Mouse (Mus musculus) brain, embryonic 14.5 days (tissue): ENCODE measurements around the gene Flot1.
"Not testable (repeated sequence)": the region's sequence is repeated elsewhere in the genome, so short reads cannot be mapped to it uniquely, and the experiment has no call there.

ENCODE experiments used
- CTCF ChIP-seq: fragments of 200-500 bp; IDR thresholded peaks from 2 replicates; pipeline ENCODE4 v1.5.1; 2012; ENCODE audit warnings: inconsistent platforms, mild to moderate bottlenecking, moderate library complexity, borderline replicate concordance; ENCODE audit not compliant: insufficient read depth, insufficient read length; ENCODE audit errors: extremely low read depth
- POLR2A ChIP-seq: fragments of 200-500 bp; IDR thresholded peaks from 2 replicates; pipeline ENCODE4 v1.6.1; 2012; ENCODE audit warnings: mild to moderate bottlenecking, inconsistent platforms, borderline replicate concordance; ENCODE audit not compliant: poor library complexity, insufficient read depth, insufficient read length, severe bottlenecking; ENCODE audit errors: extremely low read depth

- TF ChIP-seq CTCF, POLR2A: not testable (repeated sequence)
These were observed 16.0 kb downstream of the Flot1 start for GRCm38 (mm10) chr17:35839002-35839401.
